Mouse (Mus musculus) mouse embryonic stem cell (cell line): Measurements from ENCODE around the gene Ethe1.

ENCODE experiments used
- in situ Hi-C, 2 experiments: fragments of 300-500 bp; cut with MboI; formaldehyde crosslinking; loops; 1 replicate in 1 of 2; 3 replicates in 1 of 2; pipeline ENCODE4 v1.14.3; 2019 to 2020; ENCODE audit warnings: low sequenced_read_pairs in 2 of 2, low pct_unique_long_range_greater_than_20kb in 1 of 2, mixed read lengths in 1 of 2; ENCODE audit not compliant: unreplicated experiment in 1 of 2

Gene Ethe1

DNA sequence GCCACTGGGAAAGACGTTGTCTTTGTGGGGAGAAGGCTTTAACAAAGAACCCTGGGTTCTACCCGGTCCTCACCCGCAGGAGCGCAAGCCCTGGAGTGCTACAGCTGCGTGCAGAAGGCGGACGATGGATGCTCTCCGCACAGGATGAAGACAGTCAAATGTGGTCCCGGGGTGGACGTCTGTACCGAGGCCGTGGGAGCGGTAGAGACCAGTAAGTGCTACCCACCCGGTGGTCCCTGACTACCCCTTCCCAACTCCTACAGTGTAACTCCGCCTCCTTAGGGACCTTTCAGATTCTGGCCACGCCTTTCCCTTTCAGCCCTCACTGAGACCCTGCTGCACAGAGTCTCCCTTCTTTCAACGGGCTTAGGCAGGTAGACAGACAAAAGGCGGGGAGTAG is 49.7 kb downstream of the Ethe1 start:
- in situ Hi-C loops, result no loop called here

DNA sequence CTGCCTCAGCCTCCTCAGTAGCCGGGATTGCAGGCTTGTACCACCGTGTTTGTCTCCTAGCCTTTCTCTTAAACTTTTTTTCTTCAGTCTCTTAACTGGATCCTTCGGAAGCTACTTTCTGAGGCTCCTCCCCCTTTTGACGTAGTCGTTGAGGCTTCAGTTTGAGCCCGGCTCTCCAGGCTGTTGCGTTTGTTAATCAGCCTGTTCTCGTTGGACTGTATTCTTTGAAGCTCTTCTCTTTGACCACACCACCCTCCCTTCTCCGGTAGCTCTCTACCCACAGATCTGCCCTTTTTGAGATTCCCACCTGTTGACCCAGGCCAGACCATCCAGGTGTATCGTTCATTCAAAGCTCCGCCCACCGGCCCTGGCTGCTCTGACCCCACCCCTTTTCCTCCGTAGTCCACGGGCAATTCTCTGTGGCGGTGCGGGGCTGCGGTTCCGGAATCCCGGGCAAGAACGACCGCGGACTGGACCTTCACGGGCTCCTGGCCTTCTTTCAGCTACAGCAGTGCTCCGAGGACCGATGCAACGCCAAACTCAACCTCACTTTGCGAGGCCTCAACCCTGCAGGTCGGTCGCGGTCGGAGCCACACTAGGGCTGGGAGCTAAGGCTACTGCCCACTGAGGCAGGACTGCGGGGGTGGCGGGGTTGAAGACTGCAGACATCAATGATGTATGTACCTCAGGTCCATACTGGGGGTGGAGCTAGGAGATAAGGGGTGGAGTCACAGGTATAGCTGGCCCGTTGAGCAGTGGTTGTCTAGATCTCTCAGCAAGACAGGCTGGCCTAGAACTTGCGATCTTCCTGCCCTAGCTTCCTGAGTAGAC is 50.9 kb downstream of the Ethe1 start:
- in situ Hi-C loops, result no loop called here

- in situ Hi-C loops, result no loop called here
Observed at GRCm38 (mm10) chr7:24640450-24640849, 53.1 kb downstream of the Ethe1 start.

DNA sequence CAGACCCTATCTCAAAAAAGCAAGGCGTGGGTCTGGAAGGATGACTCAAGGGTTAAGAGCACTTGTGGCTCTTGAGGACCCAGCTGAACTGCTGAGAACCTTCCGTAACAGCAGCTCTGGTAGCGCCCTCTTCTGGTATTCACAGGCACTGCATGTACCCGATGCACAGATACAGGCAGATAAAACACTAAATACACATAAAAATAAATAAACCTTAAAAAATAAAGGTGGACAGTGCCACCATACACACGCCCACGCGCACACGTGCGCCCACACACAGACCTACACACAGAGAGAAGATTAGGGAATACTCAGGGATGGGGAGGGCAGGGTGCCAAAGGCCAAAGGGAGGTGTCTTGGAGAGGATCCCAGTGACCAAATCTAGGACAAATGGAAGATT is 55.1 kb downstream of the Ethe1 start:
- in situ Hi-C loops, result no loop called here

DNA sequence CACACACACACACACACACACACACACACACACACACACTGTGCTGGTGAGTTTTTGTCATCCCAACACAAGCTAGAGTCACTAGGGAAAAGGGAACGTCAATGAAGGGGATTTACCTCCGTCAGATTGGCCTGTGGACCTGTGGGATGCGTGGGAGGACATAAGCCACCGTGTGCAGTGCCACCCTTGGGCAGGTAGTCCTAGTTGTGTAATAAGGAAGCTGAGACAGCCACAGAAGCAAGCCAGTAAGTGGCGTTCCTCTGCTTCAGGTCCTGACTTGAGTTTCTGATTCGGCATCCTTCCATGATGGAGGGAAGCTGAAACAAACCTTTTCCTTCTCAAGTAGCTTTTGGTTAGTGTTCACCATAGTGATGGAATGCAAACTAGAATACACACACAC is 57.1 kb downstream of the Ethe1 start:
- in situ Hi-C loops, result no loop called here

DNA sequence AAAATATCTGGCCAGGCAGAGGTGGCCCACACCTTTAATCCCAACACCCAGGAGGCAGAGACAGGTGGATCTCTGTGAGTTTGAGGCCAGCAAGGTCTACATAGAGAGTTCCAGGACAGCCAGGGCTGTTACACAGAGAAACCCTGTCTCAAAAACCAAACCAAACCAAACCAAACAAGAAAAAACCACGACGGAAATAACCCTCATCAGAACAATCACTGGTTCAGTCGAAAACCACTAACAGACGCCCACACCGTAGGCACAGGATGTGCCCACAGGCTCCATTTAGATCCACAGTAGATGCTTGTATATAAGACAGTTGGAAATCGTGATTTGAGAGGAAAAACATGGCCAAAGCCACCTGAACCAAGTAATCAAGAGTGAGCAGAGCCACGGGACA is 57.7 kb downstream of the Ethe1 start:
- in situ Hi-C loops, result no loop called here

GRCm38 (mm10) chr7:24646486-24646885 is 59.1 kb downstream of the Ethe1 start:
- in situ Hi-C loops, result no loop called here

DNA sequence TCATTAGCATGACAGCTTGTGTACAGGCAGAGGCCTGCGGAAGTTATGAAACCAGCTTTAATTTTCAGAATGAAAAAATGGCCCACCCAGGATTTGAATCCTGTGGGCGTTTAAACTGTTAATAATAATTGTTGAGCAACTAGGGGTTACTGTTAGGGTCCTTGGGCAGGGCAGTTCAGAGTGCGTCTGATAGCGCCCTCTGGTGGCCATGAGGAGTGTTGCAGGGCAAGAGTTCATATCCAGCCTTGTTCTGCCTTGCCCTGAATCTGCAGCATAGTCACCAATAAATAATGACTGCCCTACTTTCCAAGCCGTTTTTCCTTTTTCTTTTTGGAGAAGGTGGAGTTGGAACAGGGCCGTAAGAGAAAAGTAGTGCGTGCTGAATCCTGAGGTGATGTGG is 66.3 kb downstream of the Ethe1 start:
- in situ Hi-C loops, result loop anchor here in 1 of 2 experiments (10.0 kb wide), 1 partner anchor 49 kb away; no protein-coding TSS in a partner anchor
